Mouse (Mus musculus) lung, postnatal 0 days (tissue): ENCODE data around the gene Odf2l. TPM values are rescaled to one million over a fixed set of nuclear protein-coding genes. Genes with fewer than 3 reads are reported as not detected.

Experiments
- ATAC-seq: fragments of 200-750 bp; cut with Nextera tagmentation; 2 replicates; pipeline ENCODE4 v1.8.0; 2017; ENCODE audit warnings: moderate library complexity
- DNase-seq: peaks from one replicate; pipeline ENCODE4 v3.0.0-alpha.2; 2016; ENCODE audit warnings: low spot score
- H3K27ac ChIP-seq: fragments of 300-500 bp; sonication (generic); 2 replicates; pipeline ENCODE4 v1.5.1; 2014; ENCODE audit warnings: antibody characterized with exemption, mild to moderate bottlenecking, low read length, mixed read lengths
- H3K27me3 ChIP-seq: fragments of 300-500 bp; sonication (generic); replicated peaks from 2 replicates; pipeline ENCODE4 v1.6.1; 2014; ENCODE audit warnings: low read length, mixed read lengths; ENCODE audit not compliant: insufficient read depth
- H3K36me3 ChIP-seq: fragments of 300-500 bp; sonication (generic); 2 replicates; pipeline ENCODE4 v1.6.1; 2014; ENCODE audit warnings: low read length, mixed read lengths; ENCODE audit not compliant: insufficient read depth
- H3K4me1 ChIP-seq: fragments of 300-500 bp; sonication (generic); 2 replicates; pipeline ENCODE4 v1.6.1; 2014; ENCODE audit warnings: antibody characterized with exemption, low read depth, low read length, mixed read lengths; ENCODE audit not compliant: insufficient read depth
- H3K4me2 ChIP-seq: fragments of 300-500 bp; sonication (generic); replicated peaks from 2 replicates; pipeline ENCODE4 v1.6.1; 2014; ENCODE audit warnings: low read depth, mild to moderate bottlenecking, low read length, moderate library complexity, mixed read lengths
- H3K4me3 ChIP-seq: fragments of 300-500 bp; sonication (generic); 2 replicates; pipeline ENCODE4 v1.5.1; 2014; ENCODE audit warnings: low read depth, low read length
- H3K9ac ChIP-seq: fragments of 300-500 bp; sonication (generic); replicated peaks from 2 replicates; pipeline ENCODE4 v1.6.1; 2014; ENCODE audit warnings: low read depth, mild to moderate bottlenecking
- H3K9me3 ChIP-seq: fragments of 300-500 bp; sonication (generic); 2 replicates; pipeline ENCODE4 v1.6.1; 2016; ENCODE audit warnings: low read length, mixed read lengths
- CTCF ChIP-seq: IDR thresholded peaks from 2 replicates; pipeline ENCODE4 v1.5.1; 2016; ENCODE audit warnings: antibody characterized with exemption, mild to moderate bottlenecking
- EP300 ChIP-seq: IDR thresholded peaks from 2 replicates; pipeline ENCODE4 v1.6.1; 2016; ENCODE audit warnings: antibody characterized with exemption, mild to moderate bottlenecking, control low read depth
- WGBS: fragments of 180-500 bp; shearing (Covaris S2); extraction: QIAGEN DNeasy Blood & Tissue Kit; methylation state at CpG from one replicate; pipeline ENCODE4 v1.1.7; 2014; 5-methylcytosine and 5-hydroxymethylcytosine counted together
- polyA plus RNA-seq: library from polyadenylated mRNA; unstranded; fragments of >200 nt; fragmentation: Nextera tagmentation; extraction: Ambion mirVana; gene quantifications from 2 replicates; pipeline ENCODE4 v1.2.1, GENCODE M21; 2015

The Odf2l gene
- 8.6 and 10.1 TPM in 2 replicates for polyA plus RNA-seq

DNA sequence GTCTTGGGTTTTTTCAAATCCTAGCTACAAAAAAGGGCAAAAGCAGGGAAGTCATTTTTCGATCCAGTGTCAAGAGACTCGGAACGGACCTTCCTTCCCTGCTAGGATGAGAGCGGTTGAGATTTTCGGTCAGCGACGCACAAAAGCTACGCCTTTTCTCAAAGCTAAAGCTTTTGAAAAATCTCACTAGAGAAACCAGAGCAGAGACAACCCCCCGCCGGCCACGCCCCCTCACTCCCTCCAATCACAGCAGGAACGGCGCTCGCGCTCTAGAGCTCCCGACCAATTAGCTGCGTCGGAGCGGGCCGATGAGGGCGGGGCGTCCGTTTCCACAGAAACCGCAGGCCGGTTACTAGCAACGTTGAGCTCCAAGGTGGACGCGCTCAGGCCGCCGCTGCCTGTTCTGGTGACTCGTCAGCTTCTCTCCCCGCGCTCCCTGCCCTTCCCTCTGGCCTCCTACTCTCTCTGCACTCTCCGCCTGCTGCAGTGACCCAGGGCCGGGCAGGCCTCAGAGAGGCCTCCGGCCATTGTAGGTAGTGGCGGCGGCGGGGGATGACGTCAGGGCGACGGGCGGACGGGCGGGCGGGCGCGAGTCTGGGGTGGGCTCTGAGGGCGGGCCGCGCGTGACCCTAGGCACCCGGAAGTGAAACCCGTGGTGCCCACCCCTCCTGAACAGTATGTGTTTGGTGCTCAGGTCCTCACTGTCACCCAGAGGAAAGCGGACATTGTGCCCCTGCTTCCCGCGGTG, at the start of gene Odf2l:
Gene Odf2l, plus strand, starts transcription at position 335 of the 748 bp plus-strand sequence.
- DNase-seq (peak; percentile 98), ATAC-seq (peak; percentile 99)
- H3K27me3 ChIP-seq = no peaks in the 10 kb centered on the region
- H3K4me3 ChIP-seq = peak within 1 kb of the TSS; percentile 66
- H3K4me1 ChIP-seq = 0 out of 2 replicates have a peak, but pooled peaks cover 7% of the 10 kb centered on the region
- H3K27ac ChIP-seq = peak within 1 kb of the TSS; percentile 99
- no peaks in the 10 kb centered on the region for H3K36me3 ChIP-seq
- H3K9me3 ChIP-seq = no peaks in the 10 kb centered on the region
- H3K4me2 ChIP-seq = peak within 1 kb of the TSS; percentile 78
- TF ChIP-seq CTCF = no peak; the same call in 1 of the 2 replicates
- no peak for TF ChIP-seq EP300
- WGBS = 6% methylated on average over 52 of the region's 57 CpGs
- peak within 1 kb of the TSS; percentile 87 for H3K9ac ChIP-seq

DNA sequence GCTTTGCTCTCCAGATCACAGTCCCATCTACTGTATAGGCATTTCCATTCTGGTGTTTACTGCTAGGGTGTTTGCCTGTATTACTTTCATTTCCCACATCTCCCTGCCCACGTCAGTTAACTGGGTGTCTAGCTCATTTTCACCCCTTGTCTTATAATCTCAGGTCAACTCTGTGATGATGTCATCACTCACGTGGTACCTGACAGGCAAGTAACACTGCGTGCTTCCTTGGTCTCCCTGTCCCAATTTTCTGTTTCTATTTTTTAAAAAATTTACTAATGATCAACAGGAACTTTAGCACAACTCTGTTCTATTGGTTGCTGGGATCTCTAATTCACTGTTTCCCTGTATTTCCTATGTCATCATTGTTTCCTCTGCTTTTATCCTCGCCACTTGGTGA, 49.4 kb upstream of the Odf2l start:
- ATAC-seq (no peak), DNase-seq (no peak)
- H3K27ac ChIP-seq = no peak overlapping the region
- no peak overlapping the region for H3K4me3 ChIP-seq
- no peak overlapping the region for H3K9ac ChIP-seq
- no peak overlapping the region for H3K4me2 ChIP-seq
- H3K4me1 ChIP-seq = no peaks in the 10 kb centered on the region
- 59% methylated on average over 4 of the region's 4 CpGs for WGBS
- no peaks in the 10 kb centered on the region for H3K36me3 ChIP-seq
- H3K27me3 ChIP-seq = no peaks in the 10 kb centered on the region
- TF ChIP-seq CTCF = no peak
- no peak for TF ChIP-seq EP300
- H3K9me3 ChIP-seq = no peaks in the 10 kb centered on the region

DNA sequence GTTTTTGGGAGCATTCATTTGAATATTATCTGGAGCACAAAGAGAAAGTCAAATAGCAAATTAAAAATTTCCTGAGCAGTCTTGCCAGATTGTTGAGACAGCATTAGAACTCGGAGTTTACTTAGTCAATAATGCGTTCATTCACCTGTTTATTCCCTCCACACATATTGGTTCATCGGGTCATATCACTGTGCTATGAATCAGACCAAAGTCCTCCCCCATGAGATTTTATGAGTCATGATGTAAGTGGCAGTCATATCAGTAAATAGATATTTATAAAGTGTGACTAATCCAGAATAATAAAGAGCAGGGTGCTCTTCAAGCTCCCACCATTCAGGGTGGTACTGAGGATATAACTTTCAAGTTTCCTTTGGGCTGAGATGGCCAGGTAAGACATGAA, 46.0 kb upstream of the Odf2l start:
- H3K4me1 ChIP-seq = no peaks in the 10 kb centered on the region
- no peak overlapping the region for H3K27ac ChIP-seq
- H3K36me3 ChIP-seq = no peaks in the 10 kb centered on the region
- H3K4me3 ChIP-seq = no peak overlapping the region
- no peak for TF ChIP-seq EP300
- TF ChIP-seq CTCF = no peak
- ATAC-seq (no peak), DNase-seq (no peak)
- H3K9ac ChIP-seq = no peak overlapping the region
- no peaks in the 10 kb centered on the region for H3K9me3 ChIP-seq
- no peak overlapping the region for H3K4me2 ChIP-seq
- WGBS = 89% methylated on average over 3 of the region's 3 CpGs
- no peaks in the 10 kb centered on the region for H3K27me3 ChIP-seq

DNA sequence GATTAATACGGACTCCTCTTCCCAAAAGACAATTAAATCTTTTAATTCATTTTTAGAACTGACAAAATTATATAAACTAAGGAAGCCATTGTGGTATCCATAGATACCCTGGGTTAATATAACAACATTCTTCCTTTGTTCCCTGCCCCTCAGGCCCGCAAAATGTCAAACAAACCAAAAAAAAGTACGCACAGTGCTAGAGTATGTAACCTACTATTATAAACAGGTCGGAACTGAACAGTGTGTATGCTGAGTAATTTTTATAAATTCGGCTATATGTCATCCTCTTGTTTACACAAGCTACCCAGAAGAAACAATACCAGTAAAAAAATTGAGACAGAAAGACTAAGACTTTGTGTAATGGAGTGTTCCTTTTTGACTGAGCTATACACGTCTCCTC, 40.0 kb upstream of the Odf2l start:
- Histone ChIP-seq H3K4me2 (no peak overlapping the region), H3K4me3 (no peak overlapping the region), H3K36me3 (no peaks in the 10 kb centered on the region), H3K27ac (no peak overlapping the region), H3K4me1 (no peaks in the 10 kb centered on the region), H3K27me3 (no peaks in the 10 kb centered on the region), H3K9ac (no peak overlapping the region), H3K9me3 (no peaks in the 10 kb centered on the region)
- peak; percentile 5 for DNase-seq
- ATAC-seq = peak; percentile 60; the same call in 1 of the 2 replicates
- TF ChIP-seq EP300 (no peak; the same call in 1 of the 2 replicates), CTCF (no peak)
- WGBS = 36% methylated on average over 6 of the region's 6 CpGs

DNA sequence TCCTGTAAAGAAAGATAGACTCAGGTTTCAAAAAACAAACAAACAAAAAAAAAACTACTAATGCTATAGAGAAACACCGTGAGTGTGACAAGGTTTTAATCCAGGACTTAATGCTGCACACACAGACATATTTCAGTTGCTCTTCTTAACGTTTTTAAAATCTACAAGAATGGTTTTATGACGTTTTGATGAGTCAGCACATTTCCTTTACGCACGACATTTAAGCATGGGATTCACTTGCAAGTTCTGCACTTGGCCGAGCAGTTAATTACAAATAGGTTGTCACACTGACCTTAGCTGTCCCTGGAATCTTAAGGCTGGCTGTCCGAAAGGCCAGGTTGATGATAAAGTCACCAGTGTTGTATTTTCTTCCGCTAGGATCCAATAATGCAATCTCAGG, 37.5 kb upstream of the Odf2l start:
- Histone ChIP-seq H3K4me2 (no peak overlapping the region), H3K27ac (no peak overlapping the region), H3K9me3 (no peaks in the 10 kb centered on the region), H3K36me3 (no peaks in the 10 kb centered on the region), H3K27me3 (no peaks in the 10 kb centered on the region), H3K4me1 (no peaks in the 10 kb centered on the region), H3K4me3 (no peak overlapping the region), H3K9ac (no peak overlapping the region)
- ATAC-seq = no peak
- WGBS = 75% methylated on average over 8 of the region's 8 CpGs
- TF ChIP-seq CTCF (no peak), EP300 (no peak)
- DNase-seq = no peak

DNA sequence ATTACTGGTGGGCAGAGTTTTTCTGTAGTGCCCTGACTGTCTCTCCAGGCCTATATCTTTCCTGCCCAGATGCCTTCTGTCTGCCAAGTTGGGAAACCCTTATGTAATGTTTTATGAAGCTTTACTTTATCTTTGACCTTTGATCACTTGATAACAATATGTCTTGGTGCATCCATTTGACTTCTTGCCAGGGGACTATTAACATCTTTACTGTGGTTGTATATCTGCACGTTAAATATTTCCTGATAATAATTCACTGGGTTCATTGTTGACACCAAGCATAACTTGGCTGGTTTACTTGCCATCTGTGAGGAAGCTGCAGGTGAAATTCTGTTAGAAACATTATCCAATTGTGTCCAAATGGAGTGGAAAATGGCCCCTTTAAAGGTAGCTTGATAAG, 35.3 kb upstream of the Odf2l start:
- Histone ChIP-seq H3K4me3 (no peak overlapping the region), H3K9me3 (no peaks in the 10 kb centered on the region), H3K9ac (no peak overlapping the region), H3K4me1 (no peaks in the 10 kb centered on the region), H3K36me3 (no peaks in the 10 kb centered on the region), H3K27me3 (no peaks in the 10 kb centered on the region), H3K27ac (no peak overlapping the region), H3K4me2 (no peak overlapping the region)
- DNase-seq = no peak
- TF ChIP-seq CTCF (no peak), EP300 (no peak)
- ATAC-seq = no peak
- 51% methylated on average over 1 of the region's 1 CpGs for WGBS
